Mouse (Mus musculus): ENCODE measurements at regions not wholly inside any gene's neighbourhood (a gene's known extent, or its start where the extent isn't known, plus 50 kb on each side); places are given as distances from the start of the nearest gene placed in this dataset.

GRCm38 (mm10) chr9:41395471-41395870 is 234.0 kb upstream of the Ubash3b start:
- no peak for DNase-seq (ENCODE audit: low spot score in 2 of 2)

DNA sequence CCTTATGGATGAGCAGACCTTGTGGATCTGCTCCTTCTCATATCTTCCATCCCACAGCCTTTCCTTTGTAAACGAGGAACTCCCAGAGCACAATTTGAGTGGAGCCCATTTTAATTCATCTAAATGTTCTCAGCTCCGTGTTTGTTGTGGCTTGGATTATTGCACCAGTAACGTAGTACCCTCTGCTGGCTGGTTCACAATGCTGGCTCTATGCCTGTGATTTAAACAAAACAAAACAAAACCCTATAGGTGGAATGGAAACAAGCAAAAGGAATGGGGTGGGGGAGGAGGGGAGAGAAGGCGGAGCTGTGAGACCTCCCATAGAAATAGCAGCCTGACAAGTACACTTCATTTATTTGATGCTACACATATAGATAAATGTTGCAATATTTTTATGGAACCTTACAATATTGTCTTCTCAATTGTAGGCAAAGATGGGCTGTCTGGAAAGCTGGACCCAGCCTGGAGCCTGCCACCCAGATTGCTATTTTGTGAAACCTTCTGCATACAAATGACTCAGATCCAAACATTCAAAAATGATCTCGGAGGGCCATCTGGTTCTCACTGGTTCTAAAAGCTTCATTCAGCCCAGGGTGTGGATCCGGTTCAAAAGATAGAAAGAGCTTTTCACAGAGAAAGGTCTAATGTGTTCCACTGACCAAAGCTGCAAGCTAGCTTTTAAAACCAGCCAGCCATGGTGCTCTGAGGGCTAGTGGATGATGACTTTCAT is 230.3 kb upstream of the Ubash3b start:
- DNase-seq (ENCODE audit: low spot score in 2 of 2): peak in 1 of 2 experiments; percentile 59

GRCm38 (mm10) chr9:41379283-41379682 is 217.8 kb upstream of the Ubash3b start:
- DNase-seq (ENCODE audit: low spot score in 2 of 2): no peak

- DNase-seq (ENCODE audit: low spot score in 2 of 2): no peak
These were observed 217.2 kb upstream of the Ubash3b start for GRCm38 (mm10) chr9:41378627-41379231.

DNA sequence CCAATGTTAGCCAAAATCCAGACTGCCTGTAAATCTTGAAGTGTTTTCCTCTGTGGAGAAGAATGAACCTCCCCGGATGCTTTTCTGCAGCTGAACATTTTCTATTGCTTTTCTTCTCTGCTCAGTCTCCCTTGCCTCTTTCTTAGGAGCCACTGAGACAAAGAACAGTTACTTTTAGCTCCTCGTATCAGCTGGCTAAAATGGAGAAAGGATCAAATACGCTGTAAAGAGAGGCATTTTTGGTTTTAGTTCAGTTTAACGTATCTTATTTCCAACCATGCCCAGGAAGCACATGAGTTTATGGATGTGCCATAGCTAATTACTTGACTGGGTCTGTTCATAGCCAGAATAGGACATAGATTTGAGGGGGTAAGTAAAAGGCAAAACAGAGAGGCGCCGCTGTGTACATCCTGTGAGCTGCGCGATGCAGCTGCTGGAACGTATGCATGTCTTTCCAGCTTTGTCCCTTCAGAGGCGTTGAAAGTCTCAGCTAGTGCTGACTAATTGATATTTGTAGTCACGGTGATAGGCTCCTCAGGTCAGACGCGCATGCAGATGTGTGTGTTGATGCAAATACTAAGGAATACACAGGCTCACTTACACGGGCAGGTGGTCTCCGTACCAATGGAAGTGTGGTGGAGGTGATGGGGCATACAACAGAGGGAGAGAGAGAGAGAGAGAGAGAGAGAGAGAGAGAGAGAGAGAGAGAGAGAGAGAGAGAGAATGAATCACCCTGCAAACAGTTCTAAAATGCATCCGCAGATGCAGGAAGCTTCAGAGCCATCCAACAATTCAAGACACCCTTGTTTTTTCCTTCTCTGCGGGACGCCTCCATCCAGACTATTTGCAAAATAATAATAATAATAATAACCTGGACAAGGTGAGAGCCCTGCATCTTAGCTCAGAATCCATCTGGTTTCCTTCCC is 216.5 kb upstream of the Ubash3b start:
- no peak for DNase-seq (ENCODE audit: low spot score in 2 of 2)

GRCm38 (mm10) chr9:41376948-41377700 is 215.6 kb upstream of the Ubash3b start:
- no peak for DNase-seq (ENCODE audit: low spot score in 2 of 2)

GRCm38 (mm10) chr9:41375984-41376651 is 214.6 kb upstream of the Ubash3b start:
- DNase-seq (ENCODE audit: low spot score in 2 of 2): peak; percentile 76 to 88

DNA sequence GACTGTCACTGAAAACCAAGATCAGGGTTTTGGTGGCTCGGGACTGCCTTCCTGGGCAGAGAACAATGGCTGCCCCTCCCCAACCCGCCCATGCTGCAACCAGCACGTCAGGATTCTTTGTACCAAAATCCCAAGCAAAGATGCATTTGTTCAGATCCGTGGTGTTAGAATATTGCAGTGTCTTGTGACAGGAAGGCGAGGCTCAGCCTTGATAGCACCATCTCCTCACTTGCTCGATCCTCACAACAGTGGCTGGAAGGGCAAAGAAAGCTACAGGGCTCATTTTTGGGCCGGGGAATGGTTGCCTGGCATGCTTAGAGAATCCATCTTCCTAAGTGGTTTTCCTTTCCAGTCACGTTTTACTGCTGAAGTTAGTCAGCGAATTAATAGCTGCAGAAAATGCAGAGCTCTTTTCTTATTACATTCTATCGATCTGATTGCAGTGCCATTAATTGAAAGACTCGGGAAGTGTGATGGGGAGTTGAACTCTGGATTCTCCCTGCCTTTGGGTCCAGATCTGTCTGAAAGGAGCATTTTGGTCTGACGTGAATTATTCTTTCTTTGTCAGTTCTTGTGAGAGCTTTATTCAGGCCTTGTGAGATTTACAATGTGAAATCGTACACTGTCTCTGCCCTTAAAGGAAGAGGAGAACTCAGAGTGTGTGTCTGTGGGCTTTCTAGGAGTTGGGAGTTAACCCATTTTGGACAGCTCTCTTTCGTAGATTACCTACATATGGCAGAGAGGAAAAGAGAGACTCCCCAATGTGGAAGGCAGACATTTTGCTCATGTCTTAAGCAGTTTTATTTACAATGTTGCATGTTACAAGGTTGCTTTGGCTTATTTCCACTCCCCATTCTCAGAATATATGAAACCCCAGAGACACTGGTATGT is 213.3 kb upstream of the Ubash3b start:
- no peak for DNase-seq (ENCODE audit: low spot score in 2 of 2)

DNA sequence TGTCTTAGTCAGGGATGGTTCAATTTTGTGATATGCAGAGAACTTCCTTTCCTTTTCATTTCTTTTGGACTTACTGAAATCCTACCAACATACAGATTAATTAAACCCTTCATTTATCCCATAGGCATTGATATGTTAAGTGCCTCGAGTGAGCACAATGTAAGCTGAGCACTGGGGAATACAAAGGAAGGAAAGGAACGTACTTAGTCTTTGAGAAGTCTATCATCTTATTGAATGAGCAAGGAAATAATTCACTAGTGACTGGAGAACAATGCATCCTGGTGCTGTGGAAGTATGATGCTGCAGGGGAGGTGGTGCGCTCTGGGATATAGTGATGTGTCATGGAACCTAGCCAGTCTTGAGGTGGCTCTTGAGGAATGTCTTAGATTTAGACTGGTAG is 204.9 kb upstream of the Ubash3b start:
- DNase-seq (ENCODE audit: low spot score in 2 of 2): no peak

- no peak for DNase-seq (ENCODE audit: low spot score in 2 of 2)
These were observed 203.8 kb upstream of the Ubash3b start for GRCm38 (mm10) chr9:41365251-41365650.

DNA sequence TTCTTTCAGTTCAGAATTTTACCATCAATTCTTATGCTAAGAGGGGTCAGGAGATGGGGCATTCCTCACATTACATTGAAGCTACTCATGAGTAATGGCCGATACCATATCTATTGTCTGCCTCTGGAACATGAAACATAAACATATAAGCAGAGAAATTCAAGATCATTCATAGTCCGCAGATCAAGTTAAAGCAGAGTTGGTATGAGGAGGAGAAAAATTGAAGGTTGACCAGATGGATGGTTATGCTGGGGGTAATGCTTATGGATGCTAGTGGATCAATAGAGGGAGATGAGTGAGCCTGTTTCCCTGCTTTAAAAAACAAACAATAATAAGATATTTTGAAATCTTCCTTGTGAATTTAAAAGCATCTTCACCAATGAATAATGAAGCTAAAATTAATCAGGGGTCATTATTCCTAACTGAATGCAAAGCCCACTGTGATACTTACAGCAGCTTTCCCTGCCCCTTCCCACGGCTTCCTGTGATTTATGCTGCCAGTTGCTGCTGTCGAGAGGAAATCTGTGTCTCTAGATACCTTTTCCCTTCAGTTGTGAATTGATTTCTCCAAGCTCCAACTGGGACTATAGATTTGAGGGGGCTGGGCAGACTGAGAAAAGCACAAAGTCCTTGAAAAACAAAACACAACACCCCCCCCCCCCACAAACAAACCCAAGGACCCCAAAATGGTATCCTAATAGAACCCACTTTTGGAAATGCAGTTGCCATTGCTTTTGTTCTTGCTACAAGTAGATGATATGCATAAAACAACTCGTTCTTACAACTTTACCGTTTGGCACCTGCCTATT is 203.1 kb upstream of the Ubash3b start:
- DNase-seq (ENCODE audit: low spot score in 2 of 2): no peak

GRCm38 (mm10) chr9:41360356-41360755 is 198.9 kb upstream of the Ubash3b start:
- no peak for DNase-seq (ENCODE audit: low spot score in 2 of 2)

GRCm38 (mm10) chr9:41359286-41359685 is 197.8 kb upstream of the Ubash3b start:
- no peak for DNase-seq (ENCODE audit: low spot score in 2 of 2)

DNA sequence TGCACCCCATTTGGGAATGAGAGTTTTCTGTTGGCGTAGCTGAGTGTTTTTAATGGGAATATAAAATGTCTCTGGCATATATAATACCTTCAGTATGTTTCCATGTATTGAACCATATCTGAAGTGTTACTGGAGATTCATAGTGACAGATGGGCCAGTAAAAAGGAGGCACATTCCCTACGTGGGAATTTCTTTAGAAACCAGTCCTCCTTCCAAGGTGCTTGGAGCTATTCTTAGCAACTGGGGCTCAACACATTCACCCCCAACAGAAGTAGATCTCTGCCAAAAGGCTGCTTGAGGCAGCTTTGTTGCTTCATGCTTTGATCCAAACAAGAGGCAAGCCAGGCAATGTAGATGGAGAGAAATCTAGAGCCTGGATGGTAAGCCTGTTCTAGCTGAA is 183.8 kb upstream of the Ubash3b start:
- DNase-seq (ENCODE audit: low spot score in 2 of 2): peak in 1 of 2 experiments; percentile 55

- DNase-seq (ENCODE audit: low spot score in 2 of 2): no peak
These were observed 175.9 kb upstream of the Ubash3b start for GRCm38 (mm10) chr9:41337375-41337774.

GRCm38 (mm10) chr9:41336801-41337200 is 175.3 kb upstream of the Ubash3b start:
- no peak for DNase-seq (ENCODE audit: low spot score in 2 of 2)

- DNase-seq (ENCODE audit: low spot score in 2 of 2): no peak
These were observed 173.2 kb upstream of the Ubash3b start for GRCm38 (mm10) chr9:41334462-41335241.

GRCm38 (mm10) chr9:41333526-41333925 is 172.0 kb upstream of the Ubash3b start:
- no peak for DNase-seq (ENCODE audit: low spot score in 2 of 2)

Measured in left cerebral cortex, adult 8-10 months (tissue).